Mouse (Mus musculus) CH12.LX (cell line): ENCODE results near the gene Ppp1r9b. TPM values are rescaled to one million over a fixed set of nuclear protein-coding genes. Genes with fewer than 3 reads are reported as not detected.
A peak's percentile ranks its signal among the peaks of the same experiment; 100 is the strongest.

Experiments
- DNase-seq: peaks from one replicate; pipeline ENCODE4 v3.0.0-alpha.2; 2013; ENCODE audit errors: extremely low read depth
- H3K27ac ChIP-seq: 2 replicates; pipeline ENCODE4 v1.5.1; 2012; ENCODE audit warnings: low read depth, mild to moderate bottlenecking, control low read depth, moderate library complexity; ENCODE audit not compliant: insufficient read depth
- H3K27me3 ChIP-seq: replicated peaks from 2 replicates; pipeline ENCODE3; 2012; ENCODE audit warnings: inconsistent platforms
- H3K36me3 ChIP-seq, 2 experiments: replicated peaks in 1 of 2; 2 replicates each; pipeline versions ENCODE3 to v1.6.1; 2012; ENCODE audit warnings: inconsistent platforms in 1 of 2, low read length in 1 of 2, mild to moderate bottlenecking in 1 of 2, mixed read lengths in 1 of 2, moderate library complexity in 1 of 2; ENCODE audit not compliant: control insufficient read depth in 1 of 2, insufficient read depth in 1 of 2
- H3K4me1 ChIP-seq, 2 experiments: 2 replicates each; pipeline ENCODE4 v1.6.1; 2012; ENCODE audit warnings: inconsistent platforms in 1 of 2, moderate library complexity in 1 of 2; ENCODE audit not compliant: insufficient read depth in 2 of 2, control insufficient read depth in 1 of 2
- H3K4me2 ChIP-seq: 2 replicates; pipeline ENCODE4 v1.6.1; 2012; ENCODE audit warnings: low read depth, mild to moderate bottlenecking, control low read depth; ENCODE audit not compliant: poor library complexity, insufficient read depth, severe bottlenecking
- H3K4me3 ChIP-seq, 3 experiments: fragments of 150-350 bp in 1 of 3; sonication (generic) in 1 of 3; replicated peaks in 1 of 3; 2 replicates each; pipeline versions ENCODE3 to v1.5.1; 2011 to 2012; ENCODE audit warnings: low read depth in 2 of 3, low read length in 2 of 3, mild to moderate bottlenecking in 2 of 3, moderate library complexity in 2 of 3, control low read depth in 1 of 3, improper control_type of control experiment in 1 of 3, inconsistent platforms in 1 of 3, mixed read lengths in 1 of 3; ENCODE audit not compliant: poor library complexity in 1 of 3
- H3K79me2 ChIP-seq: replicated peaks from 2 replicates; pipeline ENCODE4 v1.6.1; 2012; ENCODE audit warnings: mild to moderate bottlenecking, moderate library complexity; ENCODE audit not compliant: control insufficient read depth, poor library complexity, insufficient read depth, severe bottlenecking; ENCODE audit errors: extremely low read depth
- H3K9ac ChIP-seq: 2 replicates; pipeline ENCODE4 v1.6.1; 2012; ENCODE audit warnings: low read depth, mild to moderate bottlenecking, control low read depth, moderate library complexity; ENCODE audit not compliant: insufficient read depth
- H3K9me3 ChIP-seq: replicated peaks from 2 replicates; pipeline ENCODE3; 2012; ENCODE audit warnings: low read length, inconsistent platforms, mixed read lengths
- CTCF ChIP-seq, 2 experiments: IDR thresholded peaks in 1 of 2; conservative IDR thresholded peaks in 1 of 2; 2 replicates each; pipeline ENCODE4 v1.5.1; 2011 to 2012; ENCODE audit warnings: low read depth in 2 of 2, low read length in 2 of 2, improper control_type of control experiment in 1 of 2, inconsistent platforms in 1 of 2, mild to moderate bottlenecking in 1 of 2, moderate library complexity in 1 of 2
- E2F4 ChIP-seq: IDR thresholded peaks from 2 replicates; pipeline ENCODE4 v1.6.1; 2011; ENCODE audit warnings: low read depth, low read length, improper control_type of control experiment; ENCODE audit not compliant: insufficient replicate concordance
- ETS1 ChIP-seq: conservative IDR thresholded peaks from 2 replicates; pipeline ENCODE4 v1.6.1; 2012; ENCODE audit warnings: low read depth, mild to moderate bottlenecking, inconsistent platforms, low read length, improper control_type of control experiment, moderate library complexity
- IRF4 ChIP-seq: IDR thresholded peaks from 2 replicates; pipeline ENCODE4 v1.6.1; 2014; ENCODE audit warnings: low read depth, mild to moderate bottlenecking, inconsistent platforms, low read length, improper control_type of control experiment
- JUN ChIP-seq: IDR thresholded peaks from 2 replicates; pipeline ENCODE4 v1.6.1; 2011; ENCODE audit warnings: low read depth, mild to moderate bottlenecking, low read length, improper control_type of control experiment, moderate library complexity; ENCODE audit not compliant: insufficient read depth
- MYC ChIP-seq: IDR thresholded peaks from 2 replicates; pipeline ENCODE4 v1.6.1; 2011; ENCODE audit warnings: low read depth, mild to moderate bottlenecking, improper control_type of control experiment, low read length
- NRF1 ChIP-seq: IDR thresholded peaks from 2 replicates; pipeline ENCODE4 v1.6.1; 2014; ENCODE audit warnings: low read depth, mild to moderate bottlenecking, inconsistent platforms, low read length, improper control_type of control experiment, moderate library complexity
- SIN3A ChIP-seq: IDR thresholded peaks from 2 replicates; pipeline ENCODE4 v1.6.1; 2012; ENCODE audit warnings: low read length, improper control_type of control experiment, inconsistent platforms
- TBP ChIP-seq: conservative IDR thresholded peaks from 2 replicates; pipeline ENCODE4 v1.6.1; 2011; ENCODE audit warnings: low read depth, low read length, improper control_type of control experiment
- USF1 ChIP-seq: IDR thresholded peaks from 2 replicates; pipeline ENCODE4 v1.6.1; 2014; ENCODE audit warnings: low read depth, mild to moderate bottlenecking, inconsistent platforms, low read length, improper control_type of control experiment
- ZKSCAN1 ChIP-seq: IDR thresholded peaks from 2 replicates; pipeline ENCODE4 v1.6.1; 2012; ENCODE audit warnings: low read depth, inconsistent platforms, low read length, improper control_type of control experiment, borderline replicate concordance
- dilution Hi-C: fragments of 300-500 bp; cut with MboI; formaldehyde crosslinking; loops from 2 replicates; pipeline ENCODE4 v1.14.3; 2020; ENCODE audit warnings: low sequenced_read_pairs; ENCODE audit not compliant: extremely low pct_unique_long_range_greater_than_20kb, extremely low pct_ligation_motif_present
- in situ Hi-C: fragments of 300-500 bp; cut with MboI; formaldehyde crosslinking; loops from 3 replicates; pipeline ENCODE4 v1.14.3; 2019; ENCODE audit warnings: low sequenced_read_pairs, low pct_ligation_motif_present, low pct_unique_long_range_greater_than_20kb, mixed read lengths
- polyA plus RNA-seq: library from polyadenylated mRNA; unstranded; fragments of >175 nt; gene quantifications from 2 replicates; pipeline ENCODE4 v1.2.1, GENCODE M21; 2012; ENCODE audit warnings: low read depth; ENCODE audit not compliant: insufficient read length
- total RNA-seq, 2 experiments: library from RNA; depleted of rRNA; stranded (reverse); fragments of 300-350 nt in 1 of 2; fragments of >200 nt in 1 of 2; gene quantifications; 2 replicates each; pipeline ENCODE4 v1.2.3; 2012 to 2014

Gene Ppp1r9b
- total and polyA plus RNA-seq, 3 experiments: 7.8 to 21.8 (median 21.2) TPM

- TF ChIP-seq MYC: no peak
These were observed at the start of gene Ppp1r9b (continued) for GRCm38 (mm10) chr11:94990749-94991577.

GRCm38 (mm10) chr11:94941121-94941520 is 49.7 kb upstream of the Ppp1r9b start:
- peak overlapping the region; percentile 64 for H3K4me2 ChIP-seq
- H3K27ac ChIP-seq: no peak overlapping the region
- H3K27me3 ChIP-seq: peaks cover 95% of the 10 kb centered on the region
- dilution Hi-C loops (no loop called here), in situ Hi-C loops (no loop called here)
- TF ChIP-seq CTCF (conservative IDR thresholded peaks at IDR 0.05 in 1 of 2, IDR thresholded peaks at IDR 0.05 in 1 of 2; ENCODE audit: low read depth in 2 of 2, low read length in 2 of 2) (peak in 1 of 2 experiments; percentile 41; a peak in 2 of 4 replicates), NRF1 (no peak)
- H3K4me3 ChIP-seq: no peak overlapping the region
- no peaks in the 10 kb centered on the region for H3K36me3 ChIP-seq
- no peaks in the 10 kb centered on the region for H3K79me2 ChIP-seq
- peaks cover 18 to 29% of the 10 kb centered on the region in 2 experiments for H3K4me1 ChIP-seq
- DNase-seq: no peak
- no peak overlapping the region for H3K9ac ChIP-seq
- H3K9me3 ChIP-seq: no peaks in the 10 kb centered on the region

GRCm38 (mm10) chr11:94941776-94942175 is 49.1 kb upstream of the Ppp1r9b start:
- Histone ChIP-seq H3K27ac (no peak overlapping the region), H3K9ac (no peak overlapping the region), H3K36me3 (no peaks in the 10 kb centered on the region), H3K4me1 (peaks cover 18 to 24% of the 10 kb centered on the region in 2 experiments), H3K4me3 (no peak overlapping the region), H3K9me3 (no peaks in the 10 kb centered on the region), H3K27me3 (peaks cover 96% of the 10 kb centered on the region), H3K79me2 (no peaks in the 10 kb centered on the region), H3K4me2 (no peak overlapping the region; the same call in 1 of the 2 replicates)
- in situ Hi-C loops (no loop called here), dilution Hi-C loops (no loop called here)
- DNase-seq: no peak
- no peak for TF ChIP-seq JUN
- TF ChIP-seq SIN3A: no peak
- TF ChIP-seq E2F4: no peak
- no peak for TF ChIP-seq ETS1
- TF ChIP-seq ZKSCAN1: no peak
- TF ChIP-seq USF1: no peak
- TF ChIP-seq IRF4: no peak
- no peak for TF ChIP-seq TBP
